ENCODE assay signal across 34 mouse cellular contexts in the genomic region with DNA sequence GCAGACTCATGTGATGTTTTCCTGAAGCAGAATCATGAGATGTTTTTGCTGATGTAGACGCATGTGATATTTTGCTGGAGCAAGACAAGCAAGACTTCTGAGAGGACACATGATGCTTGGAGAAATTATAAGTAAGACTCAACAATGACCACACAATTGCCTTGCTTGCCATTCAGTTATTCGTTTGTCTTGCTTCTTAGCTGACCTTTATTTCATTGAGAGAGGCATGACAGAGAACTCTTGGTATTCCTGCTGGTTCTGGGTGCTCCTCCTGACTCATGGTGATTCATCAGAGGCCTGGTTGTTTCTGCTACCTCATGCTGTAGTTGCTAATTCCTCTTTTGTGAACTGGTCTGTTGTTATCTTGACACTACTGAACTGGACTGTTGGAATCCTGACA. TPM values are rescaled to one million over a fixed set of nuclear protein-coding genes. Genes with fewer than 3 reads are reported as not detected.
"Had no signal": no experiment of that assay in that cellular context is flagged by ENCODE, and none has a peak within 500 bp of the region (broad histone marks: within the 10 kb centered on the region; RNA-seq: fewer than 3 reads in every experiment).

No protein-coding gene starts in this region.

RNA-seq across cellular contexts. Expression of gene Prl2c5, which starts 13.9 kb away (rescaled TPM):
- total RNA-seq: gastrocnemius, adult 8-10 months; gastrocnemius, postnatal 14 days; gastrocnemius, postnatal 36 days; heart, adult 18-20 months; heart, adult 8-10 months; heart, postnatal 10 days; heart, postnatal 25 days; heart, postnatal 4 days; layer of hippocampus, adult 2 months; layer of hippocampus, postnatal 10 days; layer of hippocampus, postnatal 25 days; left cerebral cortex, adult 2 months; left cerebral cortex, postnatal 14 days; left cerebral cortex, postnatal 36 days had no signal
- polyA plus RNA-seq: gonadal fat pad, adult 2 months; heart, embryonic 10.5 days; heart, embryonic 12.5 days; heart, embryonic 14.5 days; heart, embryonic 16.5 days; hindbrain, embryonic 10.5 days; hindbrain, embryonic 12.5 days; hindbrain, embryonic 14.5 days; hindbrain, embryonic 16.5 days; inflammation-experienced regulatory T-cells, adult 6 months; intestine, embryonic 15.5 days; intestine, postnatal 0 days; kidney, embryonic 14.5 days; kidney, embryonic 16.5 days; limb, embryonic 10.5 days; limb, embryonic 12.5 days; liver, embryonic 11.5 days; liver, embryonic 13.5 days; liver, embryonic 15.5 days; liver, postnatal 0 days had no signal
